8 mouse cellular contexts compared by ENCODE assay signal in genomic region chr1:66815941-66816777, GRCm38 (mm10). TPM values are rescaled to one million over a fixed set of nuclear protein-coding genes. Genes with fewer than 3 reads are reported as not detected.
DNase-seq lines count a peak whose midpoint lies in the region; ATAC-seq and TF ChIP-seq lines count a peak whose summit lies in the region.

No protein-coding gene starts in this region.

- H3K9me3 ChIP-seq in forebrain, embryonic 16.5 days (ENCODE audit: control insufficient read depth, low read length) = no peaks in the 10 kb centered on the region
- H3K9me3 ChIP-seq in neural tube, embryonic 14.5 days (ENCODE audit: control insufficient read depth, low read length) = no peaks in the 10 kb centered on the region

- DNase-seq in MEL-GATA-1-ER (ENCODE audit: extremely low read depth, low read depth) = peak; percentile 57
- DNase-seq in cerebellum, adult 11-12 months = peak; percentile 76
- peak; percentile 73 to 77 for DNase-seq in heart, postnatal 36 days
- DNase-seq in layer of hippocampus, adult 18-20 months (ENCODE audit: low spot score in 2 of 2) = peak; percentile 66 to 91
- DNase-seq in lung, adult 18-20 months = peak; percentile 73
- DNase-seq in thymus, adult 2 months = peak; percentile 75

- TF ChIP-seq CTCF in thymus, adult 2 months (IDR thresholded peaks at IDR 0.05; ENCODE audit: borderline replicate concordance, control insufficient read depth, extremely low read depth, insufficient read depth, low read length, poor library complexity) = no peak

- H3K4me1 ChIP-seq in forebrain, embryonic 16.5 days (replicated peaks; ENCODE audit: control insufficient read depth, insufficient read depth, low read length) = peaks cover 20% of the 10 kb centered on the region
- peaks cover 12% of the 10 kb centered on the region for H3K4me1 ChIP-seq in neural tube, embryonic 14.5 days (ENCODE audit: control insufficient read depth, insufficient read depth, low read length)
- peaks cover 7% of the 10 kb centered on the region for H3K4me1 ChIP-seq in thymus, adult 2 months (replicated peaks; ENCODE audit: control insufficient read depth, insufficient read depth, low read length)

- intact Hi-C loops in heart, postnatal 36 days (cut with DNase I) = loop anchor here (2.0 to 5.0 kb wide), 3 partner anchors 47 to 115 kb away; partner anchors contain the start of genes Acadl and Rpe

- H3K9ac ChIP-seq in forebrain, embryonic 16.5 days (replicated peaks; ENCODE audit: low read depth, low read length) = peak overlapping the region; percentile 70
- H3K9ac ChIP-seq in neural tube, embryonic 14.5 days (replicated peaks; ENCODE audit: low read depth, low read length) = peak overlapping the region; percentile 61

- under 1% methylated on average over 39 of the region's 39 CpGs for WGBS in forebrain, embryonic 16.5 days
- WGBS in neural tube, embryonic 14.5 days = under 1% methylated on average over 39 of the region's 39 CpGs
- under 1% methylated on average over 39 of the region's 39 CpGs for WGBS in thymus, adult 2 months

- H3K4me3 ChIP-seq in forebrain, embryonic 16.5 days (replicated peaks; ENCODE audit: low read length) = peak overlapping the region; percentile 86
- peak overlapping the region; percentile 90 for H3K4me3 ChIP-seq in neural tube, embryonic 14.5 days (ENCODE audit: low read depth, low read length)
- H3K4me3 ChIP-seq in thymus, adult 2 months (ENCODE audit: control insufficient read depth, insufficient read depth, low read length) = peak overlapping the region; percentile 68

- peak; percentile 32 for ATAC-seq in forebrain, embryonic 16.5 days
- no peak; the same call in none of the 2 replicates for ATAC-seq in neural tube, embryonic 14.5 days (ENCODE audit: low read depth)

- H3K27ac ChIP-seq in forebrain, embryonic 16.5 days (ENCODE audit: low read length) = peak overlapping the region; percentile 81
- peak overlapping the region; percentile 99 for H3K27ac ChIP-seq in neural tube, embryonic 14.5 days (ENCODE audit: low read depth, low read length)
- H3K27ac ChIP-seq in thymus, adult 2 months (ENCODE audit: control insufficient read depth, insufficient read depth, low read length) = peak overlapping the region; percentile 89

- no peaks in the 10 kb centered on the region for H3K36me3 ChIP-seq in forebrain, embryonic 16.5 days (ENCODE audit: control insufficient read depth, insufficient read depth)
- no peaks in the 10 kb centered on the region for H3K36me3 ChIP-seq in neural tube, embryonic 14.5 days (ENCODE audit: control insufficient read depth, insufficient read depth, low read length)
- no peaks in the 10 kb centered on the region for H3K36me3 ChIP-seq in thymus, adult 2 months (ENCODE audit: control insufficient read depth, insufficient read depth, low read length)

- no peak for TF ChIP-seq POLR2A in thymus, adult 2 months (IDR thresholded peaks at IDR 0.05; ENCODE audit: control insufficient read depth, extremely low read depth, insufficient read depth, low read length, poor library complexity)

- no peaks in the 10 kb centered on the region for H3K27me3 ChIP-seq in forebrain, embryonic 16.5 days (replicated peaks; ENCODE audit: control insufficient read depth, insufficient read depth, low read length)
- no peaks in the 10 kb centered on the region for H3K27me3 ChIP-seq in neural tube, embryonic 14.5 days (ENCODE audit: control insufficient read depth, insufficient read depth, low read length)
- H3K27me3 ChIP-seq in thymus, adult 2 months (ENCODE audit: control insufficient read depth, insufficient read depth, low read length) = no peaks in the 10 kb centered on the region

- peak overlapping the region; percentile 67 for H3K4me2 ChIP-seq in forebrain, embryonic 16.5 days (ENCODE audit: low read length)
- H3K4me2 ChIP-seq in neural tube, embryonic 14.5 days (ENCODE audit: low read depth, low read length) = peak overlapping the region; percentile 72

RNA-seq across cellular contexts. Expression of gene Kansl1l, which starts 1.2 kb away (rescaled TPM):
- polyA plus RNA-seq in forebrain, embryonic 16.5 days (2015; fragmentation: Nextera tagmentation; extraction: Ambion mirVana) = 15.0 and 15.5 TPM in 2 replicates
- 10 to 100 TPM; 22.2 to 23.2 TPM for total RNA-seq in heart, postnatal 36 days (2021)
- 10 to 100 TPM; 20.7 to 24.3 TPM for total RNA-seq in layer of hippocampus, adult 18-20 months (2021)
- polyA plus RNA-seq in neural tube, embryonic 14.5 days (2014; fragmentation: Nextera tagmentation; extraction: Ambion mirVana) = 15.6 and 16.6 TPM in 2 replicates
- polyA plus RNA-seq in thymus, adult 2 months (2012; rRNA removed) = 11.5 and 13.1 TPM in 2 replicates

RNA-seq across cellular contexts. Expression of gene Acadl, which starts 46.9 kb away (rescaled TPM):
- polyA plus RNA-seq in forebrain, embryonic 16.5 days (2015; fragmentation: Nextera tagmentation; extraction: Ambion mirVana) = 33.0 and 38.8 TPM in 2 replicates
- total RNA-seq in heart, postnatal 36 days (2021) = 1,000 to 10,000 TPM; 1,167 to 1,246 TPM
- 10 to 100 TPM; 34.1 to 36.2 TPM for total RNA-seq in layer of hippocampus, adult 18-20 months (2021)
- 40.7 and 60.7 TPM in 2 replicates for polyA plus RNA-seq in neural tube, embryonic 14.5 days (2014; fragmentation: Nextera tagmentation; extraction: Ambion mirVana)
- polyA plus RNA-seq in thymus, adult 2 months (2012; rRNA removed) = 28.9 and 29.2 TPM in 2 replicates
